Mouse (Mus musculus) ES-E14 (cell line): ENCODE data around the gene Kif19a. TPM values are rescaled to one million over a fixed set of nuclear protein-coding genes. Genes with fewer than 3 reads are reported as not detected.
A peak's percentile ranks its signal among the peaks of the same experiment; 100 is the strongest.

ENCODE experiments used
- DNase-seq: peaks from one replicate; pipeline ENCODE4 v3.0.0-alpha.2; 2013; ENCODE audit warnings: low read depth, low spot score
- H3K27ac ChIP-seq: 2 replicates; pipeline ENCODE4 v1.5.1; 2012; ENCODE audit warnings: low read depth, mild to moderate bottlenecking, low read length, moderate library complexity, mixed read lengths; ENCODE audit not compliant: poor library complexity, insufficient read depth, severe bottlenecking
- H3K36me3 ChIP-seq: 2 replicates; pipeline ENCODE4 v1.6.1; 2012; ENCODE audit warnings: mild to moderate bottlenecking, low read length, moderate library complexity, mixed read lengths; ENCODE audit not compliant: control insufficient read depth, poor library complexity, insufficient read depth, severe bottlenecking
- H3K4me1 ChIP-seq, 2 experiments: fragments of 150-350 bp in 1 of 2; sonication (generic) in 1 of 2; 2 replicates each; pipeline ENCODE4 v1.6.1; 2012; ENCODE audit warnings: low read length in 2 of 2, mild to moderate bottlenecking in 1 of 2, mixed read lengths in 1 of 2; ENCODE audit not compliant: control insufficient read depth in 2 of 2, insufficient read depth in 2 of 2, poor library complexity in 1 of 2
- H3K4me3 ChIP-seq, 2 experiments: fragments of 150-350 bp in 1 of 2; sonication (generic) in 1 of 2; 2 replicates each; pipeline ENCODE4 v1.5.1; 2012; ENCODE audit warnings: low read length in 2 of 2, low read depth in 1 of 2, mild to moderate bottlenecking in 1 of 2, mixed read lengths in 1 of 2; ENCODE audit not compliant: insufficient read depth in 1 of 2, poor library complexity in 1 of 2, severe bottlenecking in 1 of 2
- H3K9ac ChIP-seq: 2 replicates; pipeline ENCODE4 v1.6.1; 2012; ENCODE audit warnings: low read depth, mild to moderate bottlenecking, low read length, mixed read lengths; ENCODE audit not compliant: poor library complexity, insufficient read depth, severe bottlenecking
- H3K9me3 ChIP-seq: fragments of 150-350 bp; sonication (generic); 2 replicates; pipeline ENCODE4 v1.6.1; 2012; ENCODE audit warnings: low read depth, mild to moderate bottlenecking, low read length; ENCODE audit not compliant: control insufficient read depth, insufficient read depth
- CHD2 ChIP-seq: IDR thresholded peaks from 2 replicates; pipeline ENCODE4 v1.6.1; 2014; ENCODE audit warnings: mild to moderate bottlenecking, low read depth, low read length, inconsistent platforms
- HCFC1 ChIP-seq: IDR thresholded peaks from 2 replicates; pipeline ENCODE4 v1.6.1; 2012; ENCODE audit warnings: low read length, inconsistent platforms, borderline replicate concordance; ENCODE audit not compliant: insufficient read depth
- MAFK ChIP-seq: IDR thresholded peaks from 2 replicates; pipeline ENCODE4 v1.6.1; 2014; ENCODE audit warnings: mild to moderate bottlenecking, low read depth, low read length, inconsistent platforms; ENCODE audit not compliant: insufficient read depth
- ZC3H11A ChIP-seq: IDR thresholded peaks from 2 replicates; pipeline ENCODE4 v1.6.1; 2012; ENCODE audit warnings: low read depth, mild to moderate bottlenecking, inconsistent platforms, low read length, borderline replicate concordance
- ZNF384 ChIP-seq: IDR thresholded peaks from 2 replicates; pipeline ENCODE4 v1.6.1; 2012; ENCODE audit warnings: low read depth, low read length, inconsistent platforms
- in situ Hi-C, 2 experiments: fragments of 600-800 bp; cut with MboI; formaldehyde crosslinking; loops; one replicate each; pipeline ENCODE4 v1.15.1; 2025; ENCODE audit warnings: low sequenced_read_pairs in 2 of 2, inconsistent platforms in 1 of 2; ENCODE audit not compliant: unreplicated experiment in 2 of 2
- total RNA-seq: library from RNA; depleted of rRNA; stranded (reverse); fragments of 300-350 nt; gene quantifications from 2 replicates; pipeline ENCODE4 v1.2.3, GENCODE M21; 2012; rRNA removed

Kif19a gene
- total RNA-seq, 1 experiment, result 1.1 TPM

DNA sequence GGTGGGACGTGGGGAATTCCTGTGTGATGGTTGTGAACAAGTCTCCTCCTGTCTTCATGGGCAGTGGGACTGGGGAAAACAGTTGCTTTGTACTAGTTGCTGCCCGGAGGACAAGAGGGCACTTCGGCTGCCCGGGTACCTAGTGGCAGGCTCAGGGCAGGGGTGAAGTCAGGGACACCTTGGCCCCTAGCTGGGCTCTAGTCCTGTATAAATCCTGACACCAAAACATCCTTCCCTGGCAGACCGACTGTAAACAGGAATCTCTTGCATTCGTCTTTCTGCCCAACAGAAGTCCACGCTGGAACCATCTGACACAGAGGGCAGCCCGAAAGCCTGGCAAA is 65.2 kb downstream of the Kif19a start:
- DNase-seq, result no peak
- peak overlapping the region; percentile 47 for H3K27ac ChIP-seq
- in situ Hi-C loops, result no loop called here
- TF ChIP-seq HCFC1 (no peak), CHD2 (no peak), MAFK (no peak)
- peak overlapping the region; percentile 32 to 59; a peak in 3 of 4 replicates for H3K4me3 ChIP-seq
- H3K9ac ChIP-seq, result peak overlapping the region; percentile 16; the same call in 1 of the 2 replicates
- no peaks in the 10 kb centered on the region for H3K9me3 ChIP-seq
- no peaks in the 10 kb centered on the region for H3K36me3 ChIP-seq
- H3K4me1 ChIP-seq, result peaks cover 3 to 4% of the 10 kb centered on the region in 2 experiments; a peak in 2 of 4 replicates

DNA sequence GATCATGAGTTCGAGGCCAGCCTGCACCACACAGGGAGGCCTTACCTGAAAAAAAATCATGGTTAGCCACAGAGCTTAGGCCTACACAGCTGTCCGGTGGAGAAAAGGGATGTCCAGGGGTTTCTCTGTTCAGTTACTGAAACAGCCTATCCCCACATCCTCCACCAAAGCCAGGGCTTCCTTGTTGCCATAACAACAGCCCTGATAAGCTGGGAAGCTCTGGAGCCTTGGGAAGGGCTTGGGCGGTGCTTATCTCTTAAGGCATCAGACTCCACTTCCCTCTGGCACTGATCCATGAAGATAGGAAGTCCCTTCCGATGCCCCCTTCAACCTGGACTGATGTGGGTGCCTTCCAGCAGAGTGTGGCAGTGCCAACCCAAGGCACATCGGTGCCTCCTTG is 68.0 kb downstream of the Kif19a start:
- Histone ChIP-seq H3K4me1 (peaks cover 3 to 14% of the 10 kb centered on the region in 2 experiments; a peak in 3 of 4 replicates), H3K4me3 (no peak overlapping the region), H3K9ac (no peak overlapping the region), H3K9me3 (no peaks in the 10 kb centered on the region), H3K36me3 (no peaks in the 10 kb centered on the region), H3K27ac (no peak overlapping the region; the same call in 1 of the 2 replicates)
- TF ChIP-seq ZNF384 (no peak), CHD2 (no peak), ZC3H11A (no peak)
- no peak for DNase-seq
- in situ Hi-C loops, result no loop called here

Other genes starting within 250 kb of the Kif19a start
- 2,560 and 3,102 TPM in 2 replicates for gene Rpl38, start 96.9 kb upstream of the Kif19a start, total RNA-seq
- 16.7 and 40.0 TPM in 2 replicates for gene Ttyh2, start 90.0 kb upstream of the Kif19a start, total RNA-seq
- gene Dnaic2, start 38.0 kb upstream of the Kif19a start, total RNA-seq, result 0.71 and 2.6 TPM in 2 replicates
- gene Btbd17, start 30.6 kb downstream of the Kif19a start, total RNA-seq, result 1.6 and 1.7 TPM in 2 replicates
- gene Gpr142, start 33.5 kb downstream of the Kif19a start, total RNA-seq, result 0.27 TPM in 1 of 2 replicates, not detected in the other
- 35.9 and 36.5 TPM in 2 replicates for gene Gprc5c, start 85.8 kb downstream of the Kif19a start, total RNA-seq
- gene Cd300a, start 124.7 kb downstream of the Kif19a start, total RNA-seq, result 0.22 and 0.58 TPM in 2 replicates
- gene Cd300lb, start 169.0 kb downstream of the Kif19a start, total RNA-seq, result not detected in 2 replicates
- not detected in 2 replicates for gene Cd300c, start 203.8 kb downstream of the Kif19a start, total RNA-seq
- gene Cd300ld, start 224.5 kb downstream of the Kif19a start, total RNA-seq, result 0.09 TPM in 1 of 2 replicates, not detected in the other
- gene Cd300c2, start 236.5 kb downstream of the Kif19a start, total RNA-seq, result not detected in 2 replicates